Mouse (Mus musculus) megakaryocyte, embryonic 14.5 days (primary cell): ENCODE measurements at regions not wholly inside any gene's neighbourhood (a gene's known extent, or its start where the extent isn't known, plus 50 kb on each side); places are given as distances from the start of the nearest gene placed in this dataset.

ENCODE experiments used
- FLI1 ChIP-seq: IDR thresholded peaks from 2 replicates; pipeline ENCODE4 v1.6.1; 2012; ENCODE audit warnings: low read length, inconsistent platforms, mixed read lengths
- GATA1 ChIP-seq: IDR thresholded peaks from 3 replicates; pipeline ENCODE4 v1.6.1; 2012; ENCODE audit warnings: mixed read lengths, low read length, inconsistent platforms, borderline replicate concordance

GRCm38 (mm10) chr6:117465606-117466174 lies 297.4 kb downstream of the Cxcl12 start:
- TF ChIP-seq FLI1 (no peak), GATA1 (no peak)
